Mouse (Mus musculus): ENCODE data around the gene Mms19. TPM values are rescaled to one million over a fixed set of nuclear protein-coding genes. Genes with fewer than 3 reads are reported as not detected.

Gene Mms19
- polyA plus RNA-seq, 1 experiment: 83.9 TPM

- TF ChIP-seq EP300 (IDR thresholded peaks at IDR 0.05; ENCODE audit: insufficient read depth, low read depth, low read length): no peak
These were observed 36.7 kb upstream of the Mms19 start for GRCm38 (mm10) chr19:42017399-42018247.

GRCm38 (mm10) chr19:42016840-42017239, 35.9 kb upstream of the Mms19 start:
- no peaks in the 10 kb centered on the region for H3K9me3 ChIP-seq (replicated peaks; ENCODE audit: control insufficient read depth, insufficient read depth, low read length, poor library complexity, severe bottlenecking)
- no peaks in the 10 kb centered on the region for H3K36me3 ChIP-seq (ENCODE audit: control insufficient read depth, insufficient read depth, low read length, poor library complexity, severe bottlenecking)
- H3K27me3 ChIP-seq (ENCODE audit: control insufficient read depth, insufficient read depth, low read length, poor library complexity, severe bottlenecking): no peaks in the 10 kb centered on the region
- H3K27ac ChIP-seq (ENCODE audit: insufficient read depth, low read length): no peak overlapping the region
- H3K9ac ChIP-seq (ENCODE audit: low read depth, poor library complexity, severe bottlenecking): no peak overlapping the region
- TF ChIP-seq EP300 (IDR thresholded peaks at IDR 0.05; ENCODE audit: insufficient read depth, low read depth, low read length): no peak
- TF ChIP-seq CTCF (IDR thresholded peaks at IDR 0.05; ENCODE audit: low read depth, low read length): no peak
- TF ChIP-seq POLR2A (IDR thresholded peaks at IDR 0.05; ENCODE audit: insufficient read depth, low read length): no peak
- H3K4me3 ChIP-seq (ENCODE audit: low read depth, low read length): no peak overlapping the region
- peaks cover 4% of the 10 kb centered on the region for H3K4me1 ChIP-seq (ENCODE audit: control insufficient read depth, insufficient read depth, low read length)

More at GRCm38 (mm10) chr19:42017399-42018247, 36.7 kb upstream of the Mms19 start:
- Histone ChIP-seq H3K27ac (ENCODE audit: insufficient read depth, low read length) (no peak overlapping the region), H3K4me1 (ENCODE audit: control insufficient read depth, insufficient read depth, low read length) (peaks cover 10% of the 10 kb centered on the region), H3K36me3 (ENCODE audit: control insufficient read depth, insufficient read depth, low read length, poor library complexity, severe bottlenecking) (no peaks in the 10 kb centered on the region), H3K9ac (ENCODE audit: low read depth, poor library complexity, severe bottlenecking) (no peak overlapping the region), H3K9me3 (replicated peaks; ENCODE audit: control insufficient read depth, insufficient read depth, low read length, poor library complexity, severe bottlenecking) (no peaks in the 10 kb centered on the region), H3K27me3 (ENCODE audit: control insufficient read depth, insufficient read depth, low read length, poor library complexity, severe bottlenecking) (no peaks in the 10 kb centered on the region), H3K4me3 (ENCODE audit: low read depth, low read length) (no peak overlapping the region)

- no peaks in the 10 kb centered on the region for H3K36me3 ChIP-seq (ENCODE audit: control insufficient read depth, insufficient read depth, low read length, poor library complexity, severe bottlenecking)
- TF ChIP-seq EP300 (IDR thresholded peaks at IDR 0.05; ENCODE audit: insufficient read depth, low read depth, low read length): no peak
- TF ChIP-seq POLR2A (IDR thresholded peaks at IDR 0.05; ENCODE audit: insufficient read depth, low read length): no peak
- TF ChIP-seq CTCF (IDR thresholded peaks at IDR 0.05; ENCODE audit: low read depth, low read length): no peak
- H3K4me1 ChIP-seq (ENCODE audit: control insufficient read depth, insufficient read depth, low read length): no peaks in the 10 kb centered on the region
- no peaks in the 10 kb centered on the region for H3K9me3 ChIP-seq (replicated peaks; ENCODE audit: control insufficient read depth, insufficient read depth, low read length, poor library complexity, severe bottlenecking)
- no peak overlapping the region for H3K4me3 ChIP-seq (ENCODE audit: low read depth, low read length)
- no peaks in the 10 kb centered on the region for H3K27me3 ChIP-seq (ENCODE audit: control insufficient read depth, insufficient read depth, low read length, poor library complexity, severe bottlenecking)
- H3K27ac ChIP-seq (ENCODE audit: insufficient read depth, low read length): no peak overlapping the region
- no peak overlapping the region for H3K9ac ChIP-seq (ENCODE audit: low read depth, poor library complexity, severe bottlenecking)
These were observed 35.3 kb upstream of the Mms19 start for GRCm38 (mm10) chr19:42016251-42016650.

- Histone ChIP-seq H3K9me3 (replicated peaks; ENCODE audit: control insufficient read depth, insufficient read depth, low read length, poor library complexity, severe bottlenecking) (no peaks in the 10 kb centered on the region), H3K27me3 (ENCODE audit: control insufficient read depth, insufficient read depth, low read length, poor library complexity, severe bottlenecking) (no peaks in the 10 kb centered on the region), H3K4me3 (ENCODE audit: low read depth, low read length) (no peak overlapping the region), H3K9ac (ENCODE audit: low read depth, poor library complexity, severe bottlenecking) (no peak overlapping the region), H3K36me3 (ENCODE audit: control insufficient read depth, insufficient read depth, low read length, poor library complexity, severe bottlenecking) (no peaks in the 10 kb centered on the region), H3K4me1 (ENCODE audit: control insufficient read depth, insufficient read depth, low read length) (no peaks in the 10 kb centered on the region), H3K27ac (ENCODE audit: insufficient read depth, low read length) (no peak overlapping the region)
- TF ChIP-seq CTCF (IDR thresholded peaks at IDR 0.05; ENCODE audit: low read depth, low read length) (no peak), EP300 (IDR thresholded peaks at IDR 0.05; ENCODE audit: insufficient read depth, low read depth, low read length) (no peak), POLR2A (IDR thresholded peaks at IDR 0.05; ENCODE audit: insufficient read depth, low read length) (no peak)
These were observed 34.0 kb upstream of the Mms19 start for GRCm38 (mm10) chr19:42015001-42015400.

- no peaks in the 10 kb centered on the region for H3K27me3 ChIP-seq (ENCODE audit: control insufficient read depth, insufficient read depth, low read length, poor library complexity, severe bottlenecking)
- H3K36me3 ChIP-seq (ENCODE audit: control insufficient read depth, insufficient read depth, low read length, poor library complexity, severe bottlenecking): no peaks in the 10 kb centered on the region
- H3K27ac ChIP-seq (ENCODE audit: insufficient read depth, low read length): no peak overlapping the region
- H3K9me3 ChIP-seq (replicated peaks; ENCODE audit: control insufficient read depth, insufficient read depth, low read length, poor library complexity, severe bottlenecking): no peaks in the 10 kb centered on the region
- no peak overlapping the region for H3K4me3 ChIP-seq (ENCODE audit: low read depth, low read length)
- H3K4me1 ChIP-seq (ENCODE audit: control insufficient read depth, insufficient read depth, low read length): no peaks in the 10 kb centered on the region
- TF ChIP-seq EP300 (IDR thresholded peaks at IDR 0.05; ENCODE audit: insufficient read depth, low read depth, low read length) (no peak), POLR2A (IDR thresholded peaks at IDR 0.05; ENCODE audit: insufficient read depth, low read length) (no peak), CTCF (IDR thresholded peaks at IDR 0.05; ENCODE audit: low read depth, low read length) (no peak)
- H3K9ac ChIP-seq (ENCODE audit: low read depth, poor library complexity, severe bottlenecking): no peak overlapping the region
These were observed 33.4 kb upstream of the Mms19 start for GRCm38 (mm10) chr19:42014231-42014825.

GRCm38 (mm10) chr19:42011123-42011522, 30.2 kb upstream of the Mms19 start:
- Histone ChIP-seq H3K4me1 (ENCODE audit: control insufficient read depth, insufficient read depth, low read length) (peaks cover 8% of the 10 kb centered on the region), H3K27me3 (ENCODE audit: control insufficient read depth, insufficient read depth, low read length, poor library complexity, severe bottlenecking) (no peaks in the 10 kb centered on the region), H3K9ac (ENCODE audit: low read depth, poor library complexity, severe bottlenecking) (no peak overlapping the region), H3K9me3 (replicated peaks; ENCODE audit: control insufficient read depth, insufficient read depth, low read length, poor library complexity, severe bottlenecking) (no peaks in the 10 kb centered on the region), H3K4me3 (ENCODE audit: low read depth, low read length) (no peak overlapping the region), H3K27ac (ENCODE audit: insufficient read depth, low read length) (no peak overlapping the region), H3K36me3 (ENCODE audit: control insufficient read depth, insufficient read depth, low read length, poor library complexity, severe bottlenecking) (no peaks in the 10 kb centered on the region)
- TF ChIP-seq POLR2A (IDR thresholded peaks at IDR 0.05; ENCODE audit: insufficient read depth, low read length): no peak
- no peak for TF ChIP-seq EP300 (IDR thresholded peaks at IDR 0.05; ENCODE audit: insufficient read depth, low read depth, low read length)
